Mouse (Mus musculus): ENCODE measurements around the gene Wdfy3. TPM values are rescaled to one million over a fixed set of nuclear protein-coding genes. Genes with fewer than 3 reads are reported as not detected.

Wdfy3 gene
- polyA plus RNA-seq, 1 experiment from 2014 or later, result 11.3 TPM

GRCm38 (mm10) chr5:102052906-102053305 is 16.8 kb downstream of the Wdfy3 start:
- H3K4me2 ChIP-seq, result no peak overlapping the region
- ATAC-seq (ENCODE audit: insufficient read depth, low FRiP score, low read depth), result no peak
- H3K4me1 ChIP-seq, result no peaks in the 10 kb centered on the region; the same call in 1 of the 2 replicates
- H3K9me3 ChIP-seq, result no peaks in the 10 kb centered on the region
- H3K4me3 ChIP-seq (replicated peaks), result no peak overlapping the region
- H3K36me3 ChIP-seq, result no peaks in the 10 kb centered on the region
- no peak overlapping the region for H3K9ac ChIP-seq
- no peaks in the 10 kb centered on the region for H3K27me3 ChIP-seq (replicated peaks)
- WGBS, result 82% methylated on average over 6 of the region's 6 CpGs
- H3K27ac ChIP-seq, result no peak overlapping the region

- Histone ChIP-seq H3K27ac (no peak overlapping the region), H3K4me2 (no peak overlapping the region), H3K4me1 (no peaks in the 10 kb centered on the region; the same call in 1 of the 2 replicates), H3K9me3 (no peaks in the 10 kb centered on the region), H3K36me3 (no peaks in the 10 kb centered on the region), H3K27me3 (replicated peaks) (no peaks in the 10 kb centered on the region), H3K9ac (no peak overlapping the region), H3K4me3 (replicated peaks) (no peak overlapping the region)
- no peak for ATAC-seq (ENCODE audit: insufficient read depth, low FRiP score, low read depth)
- whole genome bisulfite sequencing, result 88% methylated on average over 4 of the region's 4 CpGs
These were observed 17.3 kb downstream of the Wdfy3 start for GRCm38 (mm10) chr5:102052465-102052864.

GRCm38 (mm10) chr5:102050677-102051076 is 19.0 kb downstream of the Wdfy3 start:
- no peaks in the 10 kb centered on the region for H3K9me3 ChIP-seq
- no peak for ATAC-seq (ENCODE audit: insufficient read depth, low FRiP score, low read depth)
- WGBS, result 89% methylated on average over 1 of the region's 1 CpGs

GRCm38 (mm10) chr5:102048416-102048815 is 21.3 kb downstream of the Wdfy3 start:
- WGBS, result 92% methylated on average over 2 of the region's 2 CpGs
- peaks cover 3% of the 10 kb centered on the region; the same call in 1 of the 2 replicates for H3K4me1 ChIP-seq
- no peak for ATAC-seq (ENCODE audit: insufficient read depth, low FRiP score, low read depth)
- no peak overlapping the region for H3K27ac ChIP-seq
- H3K27me3 ChIP-seq (replicated peaks), result no peaks in the 10 kb centered on the region
- 0 out of 2 replicates have a peak, but pooled peaks cover under 1% of the 10 kb centered on the region for H3K36me3 ChIP-seq
- no peak overlapping the region for H3K4me3 ChIP-seq (replicated peaks)
- H3K9me3 ChIP-seq, result no peaks in the 10 kb centered on the region
- H3K9ac ChIP-seq, result no peak overlapping the region
- H3K4me2 ChIP-seq, result no peak overlapping the region

More at GRCm38 (mm10) chr5:102050677-102051076, 19.0 kb downstream of the Wdfy3 start:
- Histone ChIP-seq H3K36me3 (no peaks in the 10 kb centered on the region), H3K4me3 (replicated peaks) (no peak overlapping the region), H3K4me2 (no peak overlapping the region), H3K27ac (no peak overlapping the region), H3K27me3 (replicated peaks) (no peaks in the 10 kb centered on the region), H3K4me1 (no peaks in the 10 kb centered on the region; the same call in 1 of the 2 replicates), H3K9ac (no peak overlapping the region)

GRCm38 (mm10) chr5:102046617-102047116 is 23.1 kb downstream of the Wdfy3 start:
- Histone ChIP-seq H3K4me1 (peaks cover 3% of the 10 kb centered on the region; the same call in 1 of the 2 replicates), H3K27ac (no peak overlapping the region), H3K4me2 (no peak overlapping the region), H3K9ac (no peak overlapping the region), H3K9me3 (no peaks in the 10 kb centered on the region), H3K4me3 (replicated peaks) (no peak overlapping the region), H3K36me3 (0 out of 2 replicates have a peak, but pooled peaks cover 4% of the 10 kb centered on the region), H3K27me3 (replicated peaks) (no peaks in the 10 kb centered on the region)
- ATAC-seq (ENCODE audit: insufficient read depth, low FRiP score, low read depth), result no peak
- WGBS, result 77% methylated on average over 8 of the region's 8 CpGs

- peaks cover 3% of the 10 kb centered on the region; the same call in 1 of the 2 replicates for H3K4me1 ChIP-seq
- 65% methylated on average over 13 of the region's 13 CpGs for WGBS
- H3K9ac ChIP-seq, result no peak overlapping the region
- no peak overlapping the region for H3K4me3 ChIP-seq (replicated peaks)
- peak overlapping the region; percentile 59; the same call in 1 of the 2 replicates for H3K27ac ChIP-seq
- no peak overlapping the region for H3K4me2 ChIP-seq
- 0 out of 2 replicates have a peak, but pooled peaks cover 4% of the 10 kb centered on the region for H3K36me3 ChIP-seq
- ATAC-seq (ENCODE audit: insufficient read depth, low FRiP score, low read depth), result peak; percentile 79; the same call in 1 of the 2 replicates
- no peaks in the 10 kb centered on the region for H3K9me3 ChIP-seq
- no peaks in the 10 kb centered on the region for H3K27me3 ChIP-seq (replicated peaks)
These were observed 23.8 kb downstream of the Wdfy3 start for GRCm38 (mm10) chr5:102045636-102046616.

- peak; percentile 85 for ATAC-seq (ENCODE audit: insufficient read depth, low FRiP score, low read depth)
These were observed 24.5 kb downstream of the Wdfy3 start for GRCm38 (mm10) chr5:102045177-102045576.

GRCm38 (mm10) chr5:102033281-102033680 is 36.4 kb downstream of the Wdfy3 start:
- no peak overlapping the region for H3K9ac ChIP-seq
- no peak overlapping the region for H3K4me3 ChIP-seq (replicated peaks)
- H3K4me1 ChIP-seq, result no peaks in the 10 kb centered on the region
- no peak for ATAC-seq (ENCODE audit: insufficient read depth, low FRiP score, low read depth)
- no peaks in the 10 kb centered on the region for H3K27me3 ChIP-seq (replicated peaks)
- peaks cover 38% of the 10 kb centered on the region for H3K36me3 ChIP-seq
- WGBS, result 89% methylated on average over 8 of the region's 8 CpGs
- no peak overlapping the region for H3K27ac ChIP-seq
- H3K4me2 ChIP-seq, result no peak overlapping the region
- H3K9me3 ChIP-seq, result no peaks in the 10 kb centered on the region

More at GRCm38 (mm10) chr5:102045177-102045576, 24.5 kb downstream of the Wdfy3 start:
- no peak overlapping the region for H3K9ac ChIP-seq
- H3K4me1 ChIP-seq, result peaks cover 3% of the 10 kb centered on the region; the same call in 1 of the 2 replicates
- no peaks in the 10 kb centered on the region for H3K27me3 ChIP-seq (replicated peaks)
- no peaks in the 10 kb centered on the region for H3K9me3 ChIP-seq
- H3K4me3 ChIP-seq (replicated peaks), result no peak overlapping the region
- 60% methylated on average over 8 of the region's 8 CpGs for WGBS
- 0 out of 2 replicates have a peak, but pooled peaks cover 4% of the 10 kb centered on the region for H3K36me3 ChIP-seq
- H3K27ac ChIP-seq, result peak overlapping the region; percentile 59; the same call in 1 of the 2 replicates
- H3K4me2 ChIP-seq, result no peak overlapping the region

GRCm38 (mm10) chr5:102032594-102033240 is 37.0 kb downstream of the Wdfy3 start:
- WGBS, result 91% methylated on average over 22 of the region's 22 CpGs
- Histone ChIP-seq H3K36me3 (peaks cover 39% of the 10 kb centered on the region), H3K9me3 (no peaks in the 10 kb centered on the region), H3K27me3 (replicated peaks) (no peaks in the 10 kb centered on the region), H3K4me3 (replicated peaks) (no peak overlapping the region), H3K4me2 (no peak overlapping the region), H3K4me1 (no peaks in the 10 kb centered on the region), H3K9ac (no peak overlapping the region), H3K27ac (no peak overlapping the region)
- no peak for ATAC-seq (ENCODE audit: insufficient read depth, low FRiP score, low read depth)

GRCm38 (mm10) chr5:102032191-102032590 is 37.5 kb downstream of the Wdfy3 start:
- H3K4me1 ChIP-seq, result no peaks in the 10 kb centered on the region
- H3K4me3 ChIP-seq (replicated peaks), result no peak overlapping the region
- no peaks in the 10 kb centered on the region for H3K27me3 ChIP-seq (replicated peaks)
- H3K36me3 ChIP-seq, result peaks cover 39% of the 10 kb centered on the region
- no peak overlapping the region for H3K27ac ChIP-seq
- no peak for ATAC-seq (ENCODE audit: insufficient read depth, low FRiP score, low read depth)
- 81% methylated on average over 3 of the region's 3 CpGs for WGBS
- no peak overlapping the region for H3K4me2 ChIP-seq
- no peaks in the 10 kb centered on the region for H3K9me3 ChIP-seq
- H3K9ac ChIP-seq, result no peak overlapping the region

GRCm38 (mm10) chr5:102023376-102023775 is 46.3 kb downstream of the Wdfy3 start:
- 95% methylated on average over 11 of the region's 11 CpGs for WGBS
- Histone ChIP-seq H3K4me2 (no peak overlapping the region), H3K27me3 (replicated peaks) (no peaks in the 10 kb centered on the region), H3K27ac (no peak overlapping the region), H3K4me1 (no peaks in the 10 kb centered on the region), H3K4me3 (replicated peaks) (no peak overlapping the region), H3K9ac (no peak overlapping the region), H3K36me3 (peaks cover 21% of the 10 kb centered on the region), H3K9me3 (no peaks in the 10 kb centered on the region)
- no peak for ATAC-seq (ENCODE audit: insufficient read depth, low FRiP score, low read depth)

All from stomach, embryonic 15.5 days (tissue).